Comparison of ENCODE assay signal across 10 mouse cellular contexts in the genomic region with DNA sequence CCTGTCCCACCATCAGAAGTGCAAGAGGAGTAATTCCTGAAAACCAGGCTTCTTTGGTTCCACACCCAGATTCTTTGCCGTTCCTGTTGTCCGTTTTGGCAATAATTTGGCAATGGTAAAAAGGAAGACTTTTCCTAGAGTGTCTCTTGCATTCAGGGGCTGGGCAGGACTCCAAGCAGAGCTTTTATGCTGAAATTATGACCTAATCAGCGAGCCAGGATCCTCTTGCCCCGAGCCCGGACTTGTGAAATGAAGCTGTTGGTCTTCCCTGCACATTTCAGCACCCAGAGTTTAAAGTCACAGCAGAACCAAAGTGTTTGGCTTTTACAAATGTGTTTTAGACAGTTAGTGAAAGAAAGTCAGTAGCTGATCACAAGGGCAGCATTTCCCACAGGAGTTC.
A peak's percentile ranks its signal among the peaks of the same experiment; 100 is the strongest.
DNase-seq lines count a peak whose midpoint lies in the region; ATAC-seq and TF ChIP-seq lines count a peak whose summit lies in the region.
"Had no signal": no experiment of that assay in that cellular context is flagged by ENCODE, and none has a peak within 500 bp of the region (broad histone marks: within the 10 kb centered on the region; RNA-seq: fewer than 3 reads in every experiment).

No protein-coding gene starts in this region.

- WGBS in hindbrain, postnatal 0 days, result 32% methylated on average over 5 of the region's 5 CpGs
- 69% methylated on average over 5 of the region's 5 CpGs for WGBS in hindbrain, embryonic 12.5 days
- WGBS in kidney, postnatal 0 days, result 40% methylated on average over 5 of the region's 5 CpGs
- WGBS in limb, embryonic 10.5 days, result 81% methylated on average over 5 of the region's 5 CpGs

- H3K27ac ChIP-seq in hindbrain, postnatal 0 days, result no peak overlapping the region
- H3K27ac ChIP-seq in hindbrain, embryonic 12.5 days, result no peak overlapping the region
- no peak overlapping the region for H3K27ac ChIP-seq in kidney, postnatal 0 days
- no peak overlapping the region for H3K27ac ChIP-seq in limb, embryonic 10.5 days

- no peak overlapping the region for H3K9ac ChIP-seq in hindbrain, postnatal 0 days (replicated peaks; ENCODE audit: low read length)
- H3K9ac ChIP-seq in hindbrain, embryonic 12.5 days, result no peak overlapping the region
- H3K9ac ChIP-seq in kidney, postnatal 0 days (ENCODE audit: low read depth, low read length), result no peak overlapping the region

- 0 out of 2 replicates have a peak, but pooled peaks have one; percentile 29 for ATAC-seq in hindbrain, postnatal 0 days
- no peak for ATAC-seq in hindbrain, embryonic 12.5 days (ENCODE audit: low FRiP score)
- ATAC-seq in kidney, postnatal 0 days (replicated peaks; ENCODE audit: low FRiP score, low read depth), result no peak

- H3K4me3 ChIP-seq in hindbrain, postnatal 0 days (ENCODE audit: low read length), result no peak overlapping the region
- H3K4me3 ChIP-seq in hindbrain, embryonic 12.5 days, result no peak overlapping the region
- H3K4me3 ChIP-seq in kidney, postnatal 0 days (replicated peaks; ENCODE audit: low read depth, low read length), result no peak overlapping the region
- H3K4me3 ChIP-seq in limb, embryonic 10.5 days, result no peak overlapping the region

- no peaks in the 10 kb centered on the region for H3K27me3 ChIP-seq in hindbrain, postnatal 0 days (ENCODE audit: insufficient read depth, low read length)
- no peaks in the 10 kb centered on the region for H3K27me3 ChIP-seq in hindbrain, embryonic 12.5 days
- no peaks in the 10 kb centered on the region for H3K27me3 ChIP-seq in kidney, postnatal 0 days (ENCODE audit: insufficient read depth, low read length)
- H3K27me3 ChIP-seq in limb, embryonic 10.5 days (ENCODE audit: low read depth, poor library complexity, severe bottlenecking), result no peaks in the 10 kb centered on the region

- TF ChIP-seq CTCF in hindbrain, postnatal 0 days (IDR thresholded peaks at IDR 0.05; ENCODE audit: low read depth), result no peak
- TF ChIP-seq CTCF in kidney, postnatal 0 days (IDR thresholded peaks at IDR 0.05; ENCODE audit: low read depth), result no peak

- DNase-seq in hindbrain, postnatal 0 days (ENCODE audit: low spot score), result peak; percentile 66
- peak; percentile 8 for DNase-seq in NIH3T3 (ENCODE audit: low read depth)
- peak; percentile 65 to 71 for DNase-seq in adrenal gland, postnatal 36 days
- DNase-seq in kidney, postnatal 0 days (ENCODE audit: low spot score), result peak; percentile 5
- DNase-seq in T-cell, adult 2 months (ENCODE audit: low spot score), result no peak
- no peak for DNase-seq in limb, embryonic 10.5 days (ENCODE audit: low spot score)
- no peak for DNase-seq in right cerebral cortex, postnatal 36 days (ENCODE audit: low spot score in 2 of 2)
- DNase-seq: layer of hippocampus, postnatal 36 days; thymus, postnatal 36 days had no signal

- H3K4me2 ChIP-seq in hindbrain, postnatal 0 days (ENCODE audit: low read depth, low read length), result no peak overlapping the region
- no peak overlapping the region for H3K4me2 ChIP-seq in hindbrain, embryonic 12.5 days (replicated peaks)
- no peak overlapping the region for H3K4me2 ChIP-seq in kidney, postnatal 0 days (ENCODE audit: low read length)

- no peaks in the 10 kb centered on the region for H3K9me3 ChIP-seq in hindbrain, postnatal 0 days (ENCODE audit: low read length)
- H3K9me3 ChIP-seq in hindbrain, embryonic 12.5 days (replicated peaks), result no peaks in the 10 kb centered on the region
- H3K9me3 ChIP-seq in kidney, postnatal 0 days (replicated peaks; ENCODE audit: low read length), result no peaks in the 10 kb centered on the region
- H3K9me3 ChIP-seq in limb, embryonic 10.5 days (replicated peaks), result no peaks in the 10 kb centered on the region

- no peaks in the 10 kb centered on the region for H3K4me1 ChIP-seq in hindbrain, postnatal 0 days (ENCODE audit: insufficient read depth, low read length)
- peaks cover 4% of the 10 kb centered on the region; the same call in 1 of the 2 replicates for H3K4me1 ChIP-seq in hindbrain, embryonic 12.5 days
- H3K4me1 ChIP-seq in kidney, postnatal 0 days (replicated peaks; ENCODE audit: insufficient read depth, low read length), result no peaks in the 10 kb centered on the region
- H3K4me1 ChIP-seq in limb, embryonic 10.5 days, result peaks cover 7% of the 10 kb centered on the region

- H3K36me3 ChIP-seq in hindbrain, postnatal 0 days (ENCODE audit: insufficient read depth, low read length), result no peaks in the 10 kb centered on the region
- H3K36me3 ChIP-seq in hindbrain, embryonic 12.5 days, result no peaks in the 10 kb centered on the region
- no peaks in the 10 kb centered on the region for H3K36me3 ChIP-seq in kidney, postnatal 0 days (ENCODE audit: insufficient read depth, low read length)
- no peaks in the 10 kb centered on the region for H3K36me3 ChIP-seq in limb, embryonic 10.5 days

Comparison
In these comparisons a context has a peak if more than half of its experiments do, and no peak if none do; other contexts are left out.
1. DNase-seq: peak in hindbrain, postnatal 0 days (single experiment), NIH3T3 (single experiment), adrenal gland, postnatal 36 days (2 of 2) and kidney, postnatal 0 days (single experiment); none in T-cell, adult 2 months (single experiment), limb, embryonic 10.5 days (single experiment) and right cerebral cortex, postnatal 36 days (0 of 2).